Mouse (Mus musculus) spleen, postnatal 4 days (tissue): Measurements from ENCODE around the gene Sirt4.
"Not testable (repeated sequence)": the region's sequence is repeated elsewhere in the genome, so short reads cannot be mapped to it uniquely, and the experiment has no call there.

Experiments
- DNase-seq, 2 experiments: peaks; one replicate each; pipeline ENCODE4 v3.0.0; 2022; ENCODE audit warnings: low spot score in 2 of 2

Gene Sirt4

DNA sequence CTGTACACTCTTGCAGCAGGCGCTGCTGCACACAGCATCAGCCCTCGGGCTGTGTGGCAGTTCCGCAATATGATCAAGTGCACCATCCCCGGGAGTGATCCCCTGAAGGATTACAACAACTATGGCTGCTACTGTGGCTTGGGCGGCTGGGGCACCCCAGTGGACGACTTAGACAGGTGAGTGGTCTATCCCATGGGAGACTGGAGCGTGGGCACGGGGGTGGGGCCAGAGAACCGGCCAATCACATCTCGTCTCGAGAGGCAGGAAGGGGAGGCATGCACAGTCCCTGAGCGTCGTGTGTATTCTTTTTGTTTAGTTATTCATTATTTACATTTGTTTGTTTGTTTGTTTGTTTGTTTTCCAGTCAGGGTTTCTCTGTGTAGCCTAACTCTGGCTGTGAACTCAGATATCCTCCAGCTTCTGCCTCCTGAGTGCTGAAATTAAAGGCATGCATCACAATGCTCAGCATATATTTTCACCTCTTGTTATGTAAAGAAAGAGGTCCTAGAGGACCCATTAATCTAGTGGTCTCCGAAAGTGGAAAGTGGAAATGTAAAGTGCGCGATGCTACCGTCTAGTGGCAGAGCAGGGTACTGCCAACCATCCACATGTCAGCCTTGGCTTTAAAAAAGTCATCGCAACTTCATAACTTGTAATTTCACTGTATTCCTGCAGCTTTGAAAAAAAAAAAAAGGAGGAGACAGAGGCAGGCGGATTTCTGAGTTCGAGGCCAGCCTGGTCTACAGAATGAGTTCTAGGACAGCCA is 13.6 kb downstream of the Sirt4 start:
- DNase-seq: peak; percentile 53 to 84

DNA sequence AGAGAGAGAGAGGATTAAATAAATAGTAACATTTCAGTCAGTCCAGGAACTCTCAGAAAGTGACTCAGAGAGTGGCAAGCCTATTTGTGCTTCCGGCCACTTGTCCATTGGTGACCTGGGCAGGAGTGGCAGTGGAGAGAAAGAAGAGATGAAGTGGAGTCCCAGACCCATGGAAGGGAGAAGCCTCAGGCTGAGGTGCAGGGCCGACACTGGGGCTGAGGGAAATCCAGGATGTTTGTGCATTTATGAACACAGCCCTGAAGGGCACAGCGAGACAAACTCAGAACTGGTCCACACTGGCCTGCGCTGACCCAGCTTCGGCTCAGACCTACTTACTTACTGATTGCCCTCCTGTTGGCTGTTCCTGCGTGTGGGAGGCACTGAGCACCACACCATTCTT is 14.7 kb downstream of the Sirt4 start:
- no peak for DNase-seq

DNA sequence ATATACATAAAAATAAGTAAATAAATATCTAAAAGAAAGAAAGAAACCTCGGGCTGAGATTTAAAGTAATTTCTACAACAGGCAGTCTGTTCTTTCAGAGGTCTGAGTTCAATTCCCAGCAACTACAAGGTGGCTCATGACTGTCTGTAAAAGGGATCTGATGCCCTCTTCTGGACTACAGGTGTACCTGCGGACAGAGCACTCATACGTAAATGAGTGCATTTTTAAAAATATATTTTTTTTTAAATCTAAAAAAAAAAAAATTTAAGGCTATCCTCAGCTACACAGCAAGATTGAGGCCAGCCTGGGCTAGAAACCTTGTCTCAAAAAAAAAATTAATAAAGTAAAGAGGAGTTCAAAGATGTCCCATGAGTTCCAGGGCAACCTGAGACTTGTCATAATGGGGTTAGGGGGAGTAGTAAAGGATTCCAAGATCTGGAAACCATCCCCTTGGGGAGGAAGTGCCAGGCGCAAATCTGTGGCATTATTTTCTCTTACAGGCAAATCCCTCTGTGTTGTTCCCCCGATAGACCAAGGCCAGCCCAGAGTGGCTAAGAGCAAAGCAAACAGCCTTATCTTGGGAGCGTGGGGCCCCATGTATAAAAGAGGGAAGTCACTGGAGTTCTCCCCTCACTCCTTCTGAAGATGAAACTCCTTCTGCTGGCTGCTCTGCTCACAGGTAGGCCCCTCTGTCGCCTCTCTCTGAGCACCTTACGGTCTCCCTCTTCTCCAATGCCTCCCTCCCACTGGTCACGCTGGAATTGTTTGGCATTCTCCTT is 18.7 kb downstream of the Sirt4 start, which contains the start of gene Pla2g1b:
TSS of gene Pla2g1b (plus strand) at position 621 of the 779 bp plus-strand sequence.
- DNase-seq: no peak

DNA sequence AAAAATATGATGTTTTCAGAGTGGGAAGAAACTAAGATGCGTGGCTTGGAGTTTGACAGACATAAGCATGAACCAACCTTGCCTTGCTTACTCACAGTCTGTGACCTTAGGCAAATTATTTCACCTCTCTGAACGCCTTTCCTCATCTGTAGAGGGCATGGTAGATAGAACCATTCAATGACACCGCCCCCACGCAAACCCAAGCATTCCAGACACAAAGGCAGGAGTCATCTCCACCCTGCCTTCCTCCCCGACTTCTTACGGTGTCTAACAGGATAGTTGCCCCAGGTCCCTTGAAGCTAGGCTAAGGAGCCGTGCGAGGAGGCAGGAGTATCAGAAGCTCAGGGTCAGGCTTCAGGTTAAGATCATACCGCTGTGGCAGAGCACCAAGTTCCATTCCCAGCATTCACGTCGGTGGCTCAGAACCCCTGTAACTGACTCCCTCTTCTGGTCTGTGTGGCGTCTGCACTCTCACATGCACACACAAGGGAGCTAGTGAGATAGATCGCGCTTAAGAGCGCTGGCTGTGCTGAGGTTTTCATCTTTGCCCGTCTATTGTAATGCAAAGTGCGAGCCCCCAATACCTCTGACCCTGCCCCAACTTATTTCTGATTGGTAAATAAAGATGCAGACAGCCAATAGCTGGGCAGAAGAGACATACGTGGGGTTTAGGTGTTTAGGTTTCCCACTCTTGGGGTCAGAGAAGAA is 20.0 kb downstream of the Sirt4 start:
- DNase-seq: no peak

- no peak for DNase-seq
These were observed 25.6 kb downstream of the Sirt4 start for GRCm38 (mm10) chr5:115458918-115459317.

DNA sequence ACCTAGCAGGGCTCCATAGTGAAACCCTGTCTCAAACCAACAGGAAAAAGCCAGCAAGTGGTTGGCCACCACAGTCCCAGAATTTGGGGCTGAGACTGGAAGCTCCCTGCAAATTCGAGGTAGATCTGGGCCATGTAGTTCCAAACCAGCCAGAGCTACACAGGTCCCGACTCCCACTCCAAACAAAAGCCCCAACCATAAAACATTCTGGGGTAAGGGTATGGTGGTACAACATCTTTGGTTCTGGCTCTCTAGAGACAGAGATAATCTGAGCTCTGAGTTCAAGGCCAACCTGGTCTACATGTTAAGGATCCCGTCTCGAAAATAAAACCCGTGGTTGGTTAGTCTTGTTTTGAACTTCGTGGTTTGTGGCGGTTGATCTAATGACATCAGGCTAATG is 28.7 kb downstream of the Sirt4 start:
- DNase-seq: no peak

DNA sequence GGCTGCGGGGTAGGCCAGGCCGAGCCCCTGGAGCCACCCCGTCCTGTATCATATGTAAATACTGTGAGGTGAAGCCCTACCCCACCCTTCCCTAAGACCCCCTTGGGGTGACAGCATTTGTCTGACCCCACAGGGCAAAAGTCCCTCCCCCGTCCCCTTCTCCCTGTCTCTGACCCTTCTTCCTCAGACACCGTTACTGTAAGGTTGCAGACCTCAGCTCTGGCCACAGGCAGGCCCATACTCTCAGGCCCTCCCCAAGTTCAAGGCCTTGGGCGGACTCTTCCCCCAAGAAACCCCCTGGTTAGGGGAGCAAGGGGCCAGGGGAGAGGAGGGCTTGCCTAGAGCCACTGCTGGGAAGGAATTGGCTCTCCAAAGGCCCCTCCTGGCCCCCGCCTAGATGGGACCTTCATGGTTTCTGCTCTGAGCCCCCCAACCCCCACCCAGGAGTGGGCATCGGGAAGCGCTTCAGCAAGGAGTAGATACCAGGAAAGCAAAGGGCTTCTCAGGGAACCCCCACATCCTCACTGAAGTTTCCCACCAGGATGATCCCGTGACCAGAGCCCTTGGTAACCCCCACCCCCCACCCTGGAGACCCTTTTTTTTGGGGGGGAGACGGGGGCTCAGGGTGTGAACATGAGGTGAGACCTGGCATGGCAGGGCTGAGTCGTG is 30.0 kb downstream of the Sirt4 start:
- DNase-seq: no peak

- DNase-seq: no peak
These were observed 33.9 kb downstream of the Sirt4 start for GRCm38 (mm10) chr5:115450410-115451317.

DNA sequence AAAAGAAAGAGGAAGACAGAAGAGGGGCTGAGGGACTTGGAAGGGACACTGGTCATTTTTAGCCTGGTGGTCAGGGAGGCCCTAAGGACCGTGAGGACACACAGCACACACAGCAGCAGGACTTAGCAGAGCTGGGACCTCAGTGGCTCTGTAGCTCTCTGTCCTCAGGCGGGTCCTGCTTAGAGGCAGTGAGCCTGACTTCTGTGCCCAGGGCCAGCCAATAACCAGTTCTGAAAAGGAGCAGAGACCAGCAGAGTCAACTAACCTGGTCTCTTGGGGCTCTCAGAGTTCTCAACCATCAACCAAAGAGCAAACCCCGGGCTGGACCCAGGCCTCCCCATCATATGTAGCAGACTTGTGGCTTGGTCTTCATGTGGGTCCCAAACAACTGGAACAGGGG is 35.3 kb downstream of the Sirt4 start:
- no peak for DNase-seq

DNA sequence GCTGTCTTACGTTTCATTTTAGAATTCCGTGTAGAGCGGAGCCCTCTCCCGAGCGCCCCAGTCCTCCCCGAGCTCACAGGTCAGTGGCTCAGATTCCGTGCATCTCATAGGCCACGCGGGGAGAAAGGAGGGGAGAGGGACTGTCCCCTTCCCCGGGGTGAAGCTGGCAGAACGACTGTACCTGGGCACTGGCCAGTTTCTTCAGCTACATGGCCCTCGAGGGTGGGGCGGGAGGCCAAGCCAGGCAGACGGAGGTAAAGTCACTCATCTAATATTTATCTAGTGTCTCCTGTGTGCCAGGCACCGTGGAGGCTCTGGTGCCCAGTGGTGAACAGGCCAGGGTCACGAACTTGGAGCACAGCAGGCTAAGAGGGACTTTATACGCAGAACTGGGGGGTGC is 37.4 kb downstream of the Sirt4 start:
- DNase-seq: no peak

DNA sequence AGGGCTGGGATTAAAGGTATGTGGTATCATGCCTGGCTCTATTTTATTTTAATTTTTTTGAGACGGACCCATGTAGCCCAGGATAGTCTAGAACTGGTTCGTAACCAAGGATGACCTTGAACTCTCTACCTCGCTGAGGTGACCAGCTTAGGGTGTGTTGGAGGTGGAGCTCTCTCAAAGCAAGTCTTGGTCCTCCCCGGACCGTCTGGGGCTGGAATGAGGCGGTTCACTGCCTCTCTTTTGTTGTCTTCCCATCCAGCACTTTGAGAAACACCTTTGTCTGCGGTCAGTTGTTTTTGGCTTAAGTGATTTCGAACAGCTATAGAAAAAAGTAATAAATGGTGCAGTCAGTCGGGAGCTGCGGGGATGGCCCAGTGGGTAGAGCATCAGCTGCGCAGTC is 40.4 kb downstream of the Sirt4 start:
- DNase-seq: no peak

GRCm38 (mm10) chr5:115442663-115443062 is 41.9 kb downstream of the Sirt4 start:
- not testable (repeated sequence) for DNase-seq

- peak; percentile 59 to 86 for DNase-seq
These were observed 43.2 kb downstream of the Sirt4 start for GRCm38 (mm10) chr5:115441205-115441849.

DNA sequence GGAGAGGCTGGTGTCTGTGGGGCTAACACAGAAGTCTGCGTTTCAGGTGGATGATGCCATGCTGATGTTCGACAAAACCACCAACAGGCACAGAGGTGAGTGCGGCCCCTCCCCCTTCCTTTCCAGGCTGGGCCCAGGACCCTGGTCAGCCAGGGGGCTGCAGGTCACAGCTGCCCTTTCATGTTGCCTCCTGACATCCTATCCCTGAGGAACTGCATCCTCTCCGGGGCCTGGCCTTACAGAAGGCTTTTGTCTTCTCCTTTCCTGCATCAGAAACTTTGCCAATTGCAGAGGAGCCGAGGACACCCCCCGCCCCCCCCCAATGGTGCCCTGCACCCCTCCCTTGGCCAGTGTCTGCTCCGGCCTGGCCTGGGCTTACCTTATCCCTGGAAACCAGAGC is 45.9 kb downstream of the Sirt4 start:
- DNase-seq: no peak

- DNase-seq: no peak
These were observed 46.6 kb downstream of the Sirt4 start for GRCm38 (mm10) chr5:115437945-115438315.

- no peak for DNase-seq
These were observed 47.1 kb downstream of the Sirt4 start for GRCm38 (mm10) chr5:115437242-115437944.

- no peak for DNase-seq
These were observed 48.0 kb downstream of the Sirt4 start for GRCm38 (mm10) chr5:115436421-115437124.

DNA sequence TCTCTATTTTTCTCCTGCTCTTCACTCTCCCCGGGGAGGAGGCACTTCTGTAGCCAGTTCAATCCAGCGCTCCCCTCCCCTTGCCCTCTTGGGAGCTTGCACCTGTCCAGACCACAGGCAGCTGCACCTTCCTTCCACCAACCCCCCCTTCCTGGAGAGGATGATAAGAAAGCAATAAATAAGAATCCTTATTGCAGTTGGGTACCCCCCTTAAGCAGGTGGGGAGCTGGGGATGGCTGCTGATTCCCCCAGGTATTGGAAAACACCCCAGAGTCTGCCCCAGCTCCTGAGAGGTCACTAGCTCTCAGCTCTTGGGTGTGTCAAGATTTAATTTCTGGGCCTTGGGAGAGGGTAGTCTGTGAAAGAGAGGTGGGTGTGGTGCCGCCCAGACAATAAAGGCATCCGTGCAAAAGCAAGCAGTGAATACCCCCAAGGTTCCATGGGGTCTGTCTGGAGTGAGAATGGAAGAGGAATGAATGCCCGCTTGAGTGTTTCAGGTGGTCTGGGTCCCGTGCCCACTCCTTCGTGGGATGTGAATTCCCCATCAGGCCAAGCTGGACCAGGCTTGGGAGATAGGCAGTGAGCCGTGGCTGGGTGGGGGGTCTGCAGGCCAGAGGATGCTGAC is 48.7 kb downstream of the Sirt4 start:
- DNase-seq: no peak
